Mouse (Mus musculus): ENCODE results near the gene Slc27a4. TPM values are rescaled to one million over a fixed set of nuclear protein-coding genes. Genes with fewer than 3 reads are reported as not detected.
A peak's percentile ranks its signal among the peaks of the same experiment; 100 is the strongest.

Slc27a4 gene
- polyA plus RNA-seq, 1 experiment = 90.6 TPM

- Histone ChIP-seq H3K27me3 (ENCODE audit: control insufficient read depth, insufficient read depth, low read length) (no peaks in the 10 kb centered on the region), H3K4me1 (ENCODE audit: control insufficient read depth, insufficient read depth, low read length) (peaks cover 8% of the 10 kb centered on the region; the same call in 1 of the 2 replicates), H3K4me3 (replicated peaks; ENCODE audit: insufficient read depth, low read depth, low read length) (peak overlapping the region; percentile 100), H3K27ac (ENCODE audit: insufficient read depth, low read length) (peak overlapping the region; percentile 98)
- peak; percentile 94 to 97 for DNase-seq
- WGBS = under 1% methylated on average over 48 of the region's 48 CpGs
- TF ChIP-seq POLR2A (IDR thresholded peaks at IDR 0.05; ENCODE audit: borderline replicate concordance, insufficient read depth, low read length) = peak; percentile 69; the same call in 1 of the 2 replicates
- no peak for TF ChIP-seq CTCF (IDR thresholded peaks at IDR 0.05; ENCODE audit: borderline replicate concordance, insufficient read depth, low read depth, low read length)
These were observed 24.7 kb downstream of the Slc27a4 start for GRCm38 (mm10) chr2:29826926-29827708.

GRCm38 (mm10) chr2:29827709-29828024 lies 25.2 kb downstream of the Slc27a4 start:
- H3K27ac ChIP-seq (ENCODE audit: insufficient read depth, low read length) = peak overlapping the region; percentile 46
- no peaks in the 10 kb centered on the region for H3K27me3 ChIP-seq (ENCODE audit: control insufficient read depth, insufficient read depth, low read length)
- 3% methylated on average over 12 of the region's 12 CpGs for WGBS
- no peak for DNase-seq
- no peak for TF ChIP-seq CTCF (IDR thresholded peaks at IDR 0.05; ENCODE audit: borderline replicate concordance, insufficient read depth, low read depth, low read length)
- TF ChIP-seq POLR2A (IDR thresholded peaks at IDR 0.05; ENCODE audit: borderline replicate concordance, insufficient read depth, low read length) = no peak
- peaks cover 8% of the 10 kb centered on the region; the same call in 1 of the 2 replicates for H3K4me1 ChIP-seq (ENCODE audit: control insufficient read depth, insufficient read depth, low read length)
- peak overlapping the region; percentile 100 for H3K4me3 ChIP-seq (replicated peaks; ENCODE audit: insufficient read depth, low read depth, low read length)

- TF ChIP-seq CTCF (IDR thresholded peaks at IDR 0.05; ENCODE audit: borderline replicate concordance, insufficient read depth, low read depth, low read length) (no peak), POLR2A (IDR thresholded peaks at IDR 0.05; ENCODE audit: borderline replicate concordance, insufficient read depth, low read length) (no peak)
- Histone ChIP-seq H3K4me3 (replicated peaks; ENCODE audit: insufficient read depth, low read depth, low read length) (no peak overlapping the region), H3K27me3 (ENCODE audit: control insufficient read depth, insufficient read depth, low read length) (no peaks in the 10 kb centered on the region), H3K27ac (ENCODE audit: insufficient read depth, low read length) (no peak overlapping the region; the same call in 1 of the 2 replicates), H3K4me1 (ENCODE audit: control insufficient read depth, insufficient read depth, low read length) (peaks cover 8% of the 10 kb centered on the region; the same call in 1 of the 2 replicates)
- DNase-seq = peak in 1 of 2 experiments; percentile 45
- WGBS = 82% methylated on average over 4 of the region's 4 CpGs
These were observed 28.7 kb downstream of the Slc27a4 start for GRCm38 (mm10) chr2:29831106-29831505.

- Histone ChIP-seq H3K4me3 (replicated peaks; ENCODE audit: insufficient read depth, low read depth, low read length) (no peak overlapping the region), H3K4me1 (ENCODE audit: control insufficient read depth, insufficient read depth, low read length) (no peaks in the 10 kb centered on the region), H3K27ac (ENCODE audit: insufficient read depth, low read length) (no peak overlapping the region), H3K27me3 (ENCODE audit: control insufficient read depth, insufficient read depth, low read length) (no peaks in the 10 kb centered on the region)
- WGBS = 91% methylated on average over 5 of the region's 5 CpGs
- DNase-seq = no peak
- no peak for TF ChIP-seq CTCF (IDR thresholded peaks at IDR 0.05; ENCODE audit: borderline replicate concordance, insufficient read depth, low read depth, low read length)
- TF ChIP-seq POLR2A (IDR thresholded peaks at IDR 0.05; ENCODE audit: borderline replicate concordance, insufficient read depth, low read length) = no peak
These were observed 31.4 kb downstream of the Slc27a4 start for GRCm38 (mm10) chr2:29833796-29834195.

GRCm38 (mm10) chr2:29835391-29835899 lies 33.0 kb downstream of the Slc27a4 start:
- Histone ChIP-seq H3K27me3 (ENCODE audit: control insufficient read depth, insufficient read depth, low read length) (no peaks in the 10 kb centered on the region), H3K4me1 (ENCODE audit: control insufficient read depth, insufficient read depth, low read length) (no peaks in the 10 kb centered on the region)
- WGBS = 19% methylated on average over 2 of the region's 2 CpGs

GRCm38 (mm10) chr2:29839460-29839859 lies 37.0 kb downstream of the Slc27a4 start:
- Histone ChIP-seq H3K4me1 (ENCODE audit: control insufficient read depth, insufficient read depth, low read length) (no peaks in the 10 kb centered on the region), H3K27ac (ENCODE audit: insufficient read depth, low read length) (no peak overlapping the region), H3K4me3 (replicated peaks; ENCODE audit: insufficient read depth, low read depth, low read length) (no peak overlapping the region), H3K27me3 (ENCODE audit: control insufficient read depth, insufficient read depth, low read length) (no peaks in the 10 kb centered on the region)
- WGBS = 24% methylated on average over 4 of the region's 4 CpGs
- no peak for DNase-seq
- no peak for TF ChIP-seq CTCF (IDR thresholded peaks at IDR 0.05; ENCODE audit: borderline replicate concordance, insufficient read depth, low read depth, low read length)
- no peak for TF ChIP-seq POLR2A (IDR thresholded peaks at IDR 0.05; ENCODE audit: borderline replicate concordance, insufficient read depth, low read length)

More at GRCm38 (mm10) chr2:29835391-29835899, 33.0 kb downstream of the Slc27a4 start:
- Histone ChIP-seq H3K27ac (ENCODE audit: insufficient read depth, low read length) (peak overlapping the region; percentile 25; the same call in 1 of the 2 replicates), H3K4me3 (replicated peaks; ENCODE audit: insufficient read depth, low read depth, low read length) (no peak overlapping the region)
- TF ChIP-seq POLR2A (IDR thresholded peaks at IDR 0.05; ENCODE audit: borderline replicate concordance, insufficient read depth, low read length) (no peak), CTCF (IDR thresholded peaks at IDR 0.05; ENCODE audit: borderline replicate concordance, insufficient read depth, low read depth, low read length) (no peak)
- no peak for DNase-seq

GRCm38 (mm10) chr2:29843231-29844105 lies 41.0 kb downstream of the Slc27a4 start:
- no peaks in the 10 kb centered on the region for H3K4me1 ChIP-seq (ENCODE audit: control insufficient read depth, insufficient read depth, low read length)
- no peak overlapping the region; the same call in 1 of the 2 replicates for H3K27ac ChIP-seq (ENCODE audit: insufficient read depth, low read length)
- H3K27me3 ChIP-seq (ENCODE audit: control insufficient read depth, insufficient read depth, low read length) = no peaks in the 10 kb centered on the region
- TF ChIP-seq POLR2A (IDR thresholded peaks at IDR 0.05; ENCODE audit: borderline replicate concordance, insufficient read depth, low read length) (no peak), CTCF (IDR thresholded peaks at IDR 0.05; ENCODE audit: borderline replicate concordance, insufficient read depth, low read depth, low read length) (no peak)
- no peak for DNase-seq
- 37% methylated on average over 9 of the region's 9 CpGs for WGBS
- H3K4me3 ChIP-seq (replicated peaks; ENCODE audit: insufficient read depth, low read depth, low read length) = no peak overlapping the region

Measured in cerebellum, adult 2 months (tissue).